Mouse (Mus musculus): Measurements from ENCODE around the gene Rab6a.

Gene Rab6a

DNA sequence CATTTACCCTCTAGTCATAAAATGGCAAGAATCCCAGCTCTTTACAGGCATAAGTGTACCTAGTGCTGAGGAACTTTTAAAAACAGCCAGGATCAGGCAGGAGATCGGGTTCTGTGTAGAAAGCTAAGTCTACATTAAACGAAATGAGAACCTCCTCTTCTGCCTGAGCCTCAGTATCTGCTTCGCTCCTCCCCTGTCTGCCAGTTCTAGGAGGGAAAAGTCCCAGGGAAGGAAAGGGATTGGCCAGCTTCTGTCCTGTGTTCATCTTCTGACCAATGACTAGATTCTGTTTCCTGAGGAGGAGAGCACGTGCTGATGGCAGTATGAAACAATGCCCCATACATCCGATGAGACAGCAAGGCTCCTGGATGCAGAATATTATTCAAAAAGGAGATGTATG is 73.9 kb downstream of the Rab6a start:
- DNase-seq (ENCODE audit: low spot score in 2 of 2) = no peak

DNA sequence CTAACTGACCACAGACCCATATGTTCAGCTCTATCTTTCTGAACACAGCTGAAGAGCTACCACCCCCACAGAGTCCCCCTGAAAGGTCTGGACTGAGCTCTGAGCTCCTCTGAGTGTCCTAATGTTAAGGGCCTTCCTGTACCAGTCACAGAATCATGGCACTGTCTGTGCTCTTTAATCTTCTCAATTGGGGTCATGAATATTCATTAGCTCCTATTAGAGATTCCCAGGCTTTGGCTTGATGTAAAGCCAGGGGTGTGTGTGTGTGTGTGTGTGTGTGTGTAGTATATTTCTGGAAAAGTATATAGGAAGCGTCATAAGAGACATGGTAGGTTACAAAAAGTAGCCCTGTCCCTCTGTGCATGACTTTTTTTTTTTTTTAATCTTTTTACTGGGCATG is 76.0 kb downstream of the Rab6a start:
- no peak for DNase-seq (ENCODE audit: low spot score in 2 of 2)

- DNase-seq (ENCODE audit: low spot score in 2 of 2) = no peak
Observed at GRCm38 (mm10) chr7:100684081-100684480, 76.9 kb downstream of the Rab6a start.

DNA sequence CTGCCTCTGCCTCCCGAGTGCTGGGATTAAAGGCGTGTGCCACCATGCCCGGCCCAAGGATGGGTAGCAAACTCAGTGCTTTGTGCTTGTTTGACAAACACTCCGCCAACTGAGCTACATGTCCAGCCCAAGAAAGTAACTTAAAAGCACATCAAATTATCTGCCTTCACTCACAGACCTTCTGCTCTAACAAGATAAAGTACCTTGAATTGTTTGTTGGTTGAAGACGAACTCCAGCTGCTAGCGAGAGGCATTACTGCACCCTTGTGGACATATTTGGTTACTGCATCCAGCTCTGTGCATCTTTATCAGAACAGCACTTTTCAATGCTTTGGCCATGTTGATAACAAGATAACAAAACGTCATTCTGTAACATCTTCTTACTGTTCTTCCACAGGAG is 77.3 kb downstream of the Rab6a start:
- peak; percentile 26 to 41 for DNase-seq (ENCODE audit: low spot score in 2 of 2)

- DNase-seq (ENCODE audit: low spot score in 2 of 2) = peak; percentile 51 to 75
Observed at GRCm38 (mm10) chr7:100685061-100686030, 78.1 kb downstream of the Rab6a start.

DNA sequence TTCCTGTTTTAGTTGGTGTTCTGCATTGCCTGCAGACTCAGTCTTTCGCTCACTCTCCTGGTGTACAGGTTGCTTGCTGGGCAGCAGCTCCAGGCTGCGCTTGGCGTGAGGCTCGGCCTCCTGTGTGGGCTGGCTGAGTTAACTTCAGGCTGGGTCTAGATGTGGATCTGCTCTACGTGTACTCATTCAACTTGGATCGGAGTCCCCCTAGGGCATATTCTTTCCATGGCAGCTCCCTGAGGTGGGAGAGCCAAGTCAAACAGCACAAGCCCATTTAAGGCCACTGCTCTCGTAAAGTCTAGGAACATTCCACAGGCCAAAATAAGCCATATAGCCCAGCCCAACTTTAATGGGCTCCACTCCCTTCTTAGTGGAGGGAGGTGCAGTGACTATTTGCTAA is 81.3 kb downstream of the Rab6a start:
- DNase-seq (ENCODE audit: low spot score in 2 of 2) = no peak
